Mouse (Mus musculus): ENCODE measurements around the gene Atxn1. TPM values are rescaled to one million over a fixed set of nuclear protein-coding genes. Genes with fewer than 3 reads are reported as not detected.
A peak's percentile ranks its signal among the peaks of the same experiment; 100 is the strongest.

Atxn1 gene
- total RNA-seq, 1 experiment from 2014 or later, result 19.8 TPM

GRCm38 (mm10) chr13:45701296-45701790, 263.5 kb downstream of the Atxn1 start:
- ATAC-seq (replicated peaks in 1 of 2; ENCODE audit: insufficient read depth in 1 of 2, low FRiP score in 2 of 2, low TSS enrichment in 1 of 2, low read depth in 1 of 2, poor library complexity in 2 of 2, severe bottlenecking in 2 of 2), result no peak

GRCm38 (mm10) chr13:45698982-45699381, 265.8 kb downstream of the Atxn1 start:
- no peak for ATAC-seq (replicated peaks in 1 of 2; ENCODE audit: insufficient read depth in 1 of 2, low FRiP score in 2 of 2, low TSS enrichment in 1 of 2, low read depth in 1 of 2, poor library complexity in 2 of 2, severe bottlenecking in 2 of 2)

GRCm38 (mm10) chr13:45696009-45696408, 268.8 kb downstream of the Atxn1 start:
- no peak for ATAC-seq (replicated peaks in 1 of 2; ENCODE audit: insufficient read depth in 1 of 2, low FRiP score in 2 of 2, low TSS enrichment in 1 of 2, low read depth in 1 of 2, poor library complexity in 2 of 2, severe bottlenecking in 2 of 2)

GRCm38 (mm10) chr13:45694921-45695437, 269.8 kb downstream of the Atxn1 start:
- no peak for ATAC-seq (replicated peaks in 1 of 2; ENCODE audit: insufficient read depth in 1 of 2, low FRiP score in 2 of 2, low TSS enrichment in 1 of 2, low read depth in 1 of 2, poor library complexity in 2 of 2, severe bottlenecking in 2 of 2)

GRCm38 (mm10) chr13:45693953-45694352, 270.9 kb downstream of the Atxn1 start:
- peak in 1 of 2 experiments; percentile 13; a peak in 1 of 4 replicates for ATAC-seq (replicated peaks in 1 of 2; ENCODE audit: insufficient read depth in 1 of 2, low FRiP score in 2 of 2, low TSS enrichment in 1 of 2, low read depth in 1 of 2, poor library complexity in 2 of 2, severe bottlenecking in 2 of 2)

- ATAC-seq (replicated peaks in 1 of 2; ENCODE audit: insufficient read depth in 1 of 2, low FRiP score in 2 of 2, low TSS enrichment in 1 of 2, low read depth in 1 of 2, poor library complexity in 2 of 2, severe bottlenecking in 2 of 2), result peak; percentile 65 to 78
These were observed 271.3 kb downstream of the Atxn1 start for GRCm38 (mm10) chr13:45693534-45693933.

- peak; percentile 35 to 38; a peak in 2 of 4 replicates for ATAC-seq (replicated peaks in 1 of 2; ENCODE audit: insufficient read depth in 1 of 2, low FRiP score in 2 of 2, low TSS enrichment in 1 of 2, low read depth in 1 of 2, poor library complexity in 2 of 2, severe bottlenecking in 2 of 2)
These were observed 271.7 kb downstream of the Atxn1 start for GRCm38 (mm10) chr13:45693126-45693525.

- no peak for ATAC-seq (replicated peaks in 1 of 2; ENCODE audit: insufficient read depth in 1 of 2, low FRiP score in 2 of 2, low TSS enrichment in 1 of 2, low read depth in 1 of 2, poor library complexity in 2 of 2, severe bottlenecking in 2 of 2)
These were observed 272.4 kb downstream of the Atxn1 start for GRCm38 (mm10) chr13:45692440-45692839.

- ATAC-seq (replicated peaks in 1 of 2; ENCODE audit: insufficient read depth in 1 of 2, low FRiP score in 2 of 2, low TSS enrichment in 1 of 2, low read depth in 1 of 2, poor library complexity in 2 of 2, severe bottlenecking in 2 of 2), result no peak
These were observed 274.4 kb downstream of the Atxn1 start for GRCm38 (mm10) chr13:45690426-45690825.

- ATAC-seq (replicated peaks in 1 of 2; ENCODE audit: insufficient read depth in 1 of 2, low FRiP score in 2 of 2, low TSS enrichment in 1 of 2, low read depth in 1 of 2, poor library complexity in 2 of 2, severe bottlenecking in 2 of 2), result no peak
These were observed 275.9 kb downstream of the Atxn1 start for GRCm38 (mm10) chr13:45688864-45689263.

GRCm38 (mm10) chr13:45687581-45687980, 277.2 kb downstream of the Atxn1 start:
- ATAC-seq (replicated peaks in 1 of 2; ENCODE audit: insufficient read depth in 1 of 2, low FRiP score in 2 of 2, low TSS enrichment in 1 of 2, low read depth in 1 of 2, poor library complexity in 2 of 2, severe bottlenecking in 2 of 2), result no peak

GRCm38 (mm10) chr13:45686309-45686582, 278.6 kb downstream of the Atxn1 start:
- no peak for ATAC-seq (replicated peaks in 1 of 2; ENCODE audit: insufficient read depth in 1 of 2, low FRiP score in 2 of 2, low TSS enrichment in 1 of 2, low read depth in 1 of 2, poor library complexity in 2 of 2, severe bottlenecking in 2 of 2)

- ATAC-seq (replicated peaks in 1 of 2; ENCODE audit: insufficient read depth in 1 of 2, low FRiP score in 2 of 2, low TSS enrichment in 1 of 2, low read depth in 1 of 2, poor library complexity in 2 of 2, severe bottlenecking in 2 of 2), result peak; percentile 42 to 46; a peak in 2 of 4 replicates
These were observed 279.1 kb downstream of the Atxn1 start for GRCm38 (mm10) chr13:45685575-45686308.

- ATAC-seq (replicated peaks in 1 of 2; ENCODE audit: insufficient read depth in 1 of 2, low FRiP score in 2 of 2, low TSS enrichment in 1 of 2, low read depth in 1 of 2, poor library complexity in 2 of 2, severe bottlenecking in 2 of 2), result no peak
These were observed 279.9 kb downstream of the Atxn1 start for GRCm38 (mm10) chr13:45684891-45685311.

- ATAC-seq (replicated peaks in 1 of 2; ENCODE audit: insufficient read depth in 1 of 2, low FRiP score in 2 of 2, low TSS enrichment in 1 of 2, low read depth in 1 of 2, poor library complexity in 2 of 2, severe bottlenecking in 2 of 2), result no peak
These were observed 280.8 kb downstream of the Atxn1 start for GRCm38 (mm10) chr13:45683991-45684390.

GRCm38 (mm10) chr13:45681196-45681595, 283.6 kb downstream of the Atxn1 start:
- no peak for ATAC-seq (replicated peaks in 1 of 2; ENCODE audit: insufficient read depth in 1 of 2, low FRiP score in 2 of 2, low TSS enrichment in 1 of 2, low read depth in 1 of 2, poor library complexity in 2 of 2, severe bottlenecking in 2 of 2)

- ATAC-seq (replicated peaks in 1 of 2; ENCODE audit: insufficient read depth in 1 of 2, low FRiP score in 2 of 2, low TSS enrichment in 1 of 2, low read depth in 1 of 2, poor library complexity in 2 of 2, severe bottlenecking in 2 of 2), result no peak
These were observed 284.2 kb downstream of the Atxn1 start for GRCm38 (mm10) chr13:45680651-45681050.

GRCm38 (mm10) chr13:45679096-45679495, 285.7 kb downstream of the Atxn1 start:
- ATAC-seq (replicated peaks in 1 of 2; ENCODE audit: insufficient read depth in 1 of 2, low FRiP score in 2 of 2, low TSS enrichment in 1 of 2, low read depth in 1 of 2, poor library complexity in 2 of 2, severe bottlenecking in 2 of 2), result no peak

- no peak for ATAC-seq (replicated peaks in 1 of 2; ENCODE audit: insufficient read depth in 1 of 2, low FRiP score in 2 of 2, low TSS enrichment in 1 of 2, low read depth in 1 of 2, poor library complexity in 2 of 2, severe bottlenecking in 2 of 2)
These were observed 292.2 kb downstream of the Atxn1 start for GRCm38 (mm10) chr13:45672628-45673027.

Measured in hematopoietic stem cell, adult 5-6 weeks (primary cell).